Mouse (Mus musculus): ENCODE data around the gene Flywch2. TPM values are rescaled to one million over a fixed set of nuclear protein-coding genes. Genes with fewer than 3 reads are reported as not detected.

Gene Flywch2
- polyA plus RNA-seq, 1 experiment from 2014 or later = 19.1 TPM

GRCm38 (mm10) chr17:23744651-23745050 lies 41.2 kb downstream of the Flywch2 start:
- Histone ChIP-seq H3K9me3 (ENCODE audit: control insufficient read depth) (no peaks in the 10 kb centered on the region), H3K4me2 (replicated peaks; ENCODE audit: low read depth) (peak overlapping the region; percentile 68), H3K27ac (ENCODE audit: low read depth, low read length) (no peak overlapping the region), H3K27me3 (replicated peaks; ENCODE audit: control insufficient read depth, insufficient read depth, low read length) (peaks cover 44% of the 10 kb centered on the region), H3K4me1 (replicated peaks; ENCODE audit: control insufficient read depth, insufficient read depth, low read length) (peaks cover 4% of the 10 kb centered on the region; the same call in 1 of the 2 replicates), H3K4me3 (ENCODE audit: low read depth, low read length) (peak overlapping the region; percentile 29; the same call in 1 of the 2 replicates), H3K9ac (ENCODE audit: low read depth, low read length) (no peak overlapping the region), H3K36me3 (ENCODE audit: control insufficient read depth, insufficient read depth) (no peaks in the 10 kb centered on the region)
- no peak for TF ChIP-seq CTCF (IDR thresholded peaks at IDR 0.05; ENCODE audit: low read depth)
- no peak for ATAC-seq
- 8% methylated on average over 14 of the region's 14 CpGs for WGBS

- peaks cover 44% of the 10 kb centered on the region for H3K27me3 ChIP-seq (replicated peaks; ENCODE audit: control insufficient read depth, insufficient read depth, low read length)
- no peaks in the 10 kb centered on the region for H3K36me3 ChIP-seq (ENCODE audit: control insufficient read depth, insufficient read depth)
- peaks cover 4% of the 10 kb centered on the region; the same call in 1 of the 2 replicates for H3K4me1 ChIP-seq (replicated peaks; ENCODE audit: control insufficient read depth, insufficient read depth, low read length)
- no peak overlapping the region for H3K27ac ChIP-seq (ENCODE audit: low read depth, low read length)
- WGBS = 29% methylated on average over 8 of the region's 8 CpGs
- H3K9ac ChIP-seq (ENCODE audit: low read depth, low read length) = no peak overlapping the region
- H3K4me2 ChIP-seq (replicated peaks; ENCODE audit: low read depth) = 0 out of 2 replicates have a peak overlapping the region, but pooled peaks have one; percentile 68
- H3K9me3 ChIP-seq (ENCODE audit: control insufficient read depth) = no peaks in the 10 kb centered on the region
- H3K4me3 ChIP-seq (ENCODE audit: low read depth, low read length) = no peak overlapping the region
- TF ChIP-seq CTCF (IDR thresholded peaks at IDR 0.05; ENCODE audit: low read depth) = no peak
- no peak for ATAC-seq
Measured at GRCm38 (mm10) chr17:23744076-23744475, 41.8 kb downstream of the Flywch2 start.

- Histone ChIP-seq H3K4me1 (replicated peaks; ENCODE audit: control insufficient read depth, insufficient read depth, low read length) (peaks cover 4% of the 10 kb centered on the region; the same call in 1 of the 2 replicates), H3K36me3 (ENCODE audit: control insufficient read depth, insufficient read depth) (no peaks in the 10 kb centered on the region), H3K9me3 (ENCODE audit: control insufficient read depth) (no peaks in the 10 kb centered on the region), H3K4me2 (replicated peaks; ENCODE audit: low read depth) (peak overlapping the region; percentile 51), H3K4me3 (ENCODE audit: low read depth, low read length) (no peak overlapping the region), H3K27me3 (replicated peaks; ENCODE audit: control insufficient read depth, insufficient read depth, low read length) (peaks cover 44% of the 10 kb centered on the region), H3K9ac (ENCODE audit: low read depth, low read length) (no peak overlapping the region), H3K27ac (ENCODE audit: low read depth, low read length) (no peak overlapping the region)
- no peak for TF ChIP-seq CTCF (IDR thresholded peaks at IDR 0.05; ENCODE audit: low read depth)
- ATAC-seq = no peak
- WGBS = 64% methylated on average over 12 of the region's 12 CpGs
Measured at GRCm38 (mm10) chr17:23742941-23743340, 42.9 kb downstream of the Flywch2 start.

- Histone ChIP-seq H3K27ac (ENCODE audit: low read depth, low read length) (no peak overlapping the region), H3K4me2 (replicated peaks; ENCODE audit: low read depth) (peak overlapping the region; percentile 51), H3K9me3 (ENCODE audit: control insufficient read depth) (no peaks in the 10 kb centered on the region), H3K9ac (ENCODE audit: low read depth, low read length) (no peak overlapping the region), H3K27me3 (replicated peaks; ENCODE audit: control insufficient read depth, insufficient read depth, low read length) (peaks cover 44% of the 10 kb centered on the region), H3K36me3 (ENCODE audit: control insufficient read depth, insufficient read depth) (peaks cover 5% of the 10 kb centered on the region; the same call in 1 of the 2 replicates), H3K4me3 (ENCODE audit: low read depth, low read length) (peak overlapping the region; percentile 9; the same call in 1 of the 2 replicates), H3K4me1 (replicated peaks; ENCODE audit: control insufficient read depth, insufficient read depth, low read length) (peaks cover 4% of the 10 kb centered on the region; the same call in 1 of the 2 replicates)
- ATAC-seq = no peak
- WGBS = 7% methylated on average over 44 of the region's 44 CpGs
- TF ChIP-seq CTCF (IDR thresholded peaks at IDR 0.05; ENCODE audit: low read depth) = no peak
Measured at GRCm38 (mm10) chr17:23742210-23742793, 43.6 kb downstream of the Flywch2 start.

- H3K9ac ChIP-seq (ENCODE audit: low read depth, low read length) = no peak overlapping the region
- H3K4me3 ChIP-seq (ENCODE audit: low read depth, low read length) = peak overlapping the region; percentile 9; the same call in 1 of the 2 replicates
- TF ChIP-seq CTCF (IDR thresholded peaks at IDR 0.05; ENCODE audit: low read depth) = no peak
- peaks cover 44% of the 10 kb centered on the region for H3K27me3 ChIP-seq (replicated peaks; ENCODE audit: control insufficient read depth, insufficient read depth, low read length)
- WGBS = 52% methylated on average over 38 of the region's 38 CpGs
- H3K4me2 ChIP-seq (replicated peaks; ENCODE audit: low read depth) = peak overlapping the region; percentile 51; the same call in 1 of the 2 replicates
- peaks cover 4% of the 10 kb centered on the region; the same call in 1 of the 2 replicates for H3K4me1 ChIP-seq (replicated peaks; ENCODE audit: control insufficient read depth, insufficient read depth, low read length)
- H3K36me3 ChIP-seq (ENCODE audit: control insufficient read depth, insufficient read depth) = peaks cover 12% of the 10 kb centered on the region
- H3K27ac ChIP-seq (ENCODE audit: low read depth, low read length) = no peak overlapping the region
- H3K9me3 ChIP-seq (ENCODE audit: control insufficient read depth) = no peaks in the 10 kb centered on the region
- no peak for ATAC-seq
Measured at GRCm38 (mm10) chr17:23741359-23742209, 44.3 kb downstream of the Flywch2 start.

- peaks cover 37% of the 10 kb centered on the region for H3K27me3 ChIP-seq (replicated peaks; ENCODE audit: control insufficient read depth, insufficient read depth, low read length)
- H3K4me2 ChIP-seq (replicated peaks; ENCODE audit: low read depth) = peak within 1 kb of the TSS; percentile 96
- peak within 1 kb of the TSS; percentile 36; the same call in 1 of the 2 replicates for H3K27ac ChIP-seq (ENCODE audit: low read depth, low read length)
- no peak for TF ChIP-seq CTCF (IDR thresholded peaks at IDR 0.05; ENCODE audit: low read depth)
- peaks cover 20% of the 10 kb centered on the region for H3K36me3 ChIP-seq (ENCODE audit: control insufficient read depth, insufficient read depth)
- peak within 1 kb of the TSS; percentile 60 for H3K9ac ChIP-seq (ENCODE audit: low read depth, low read length)
- peak within 1 kb of the TSS; percentile 59 for H3K4me3 ChIP-seq (ENCODE audit: low read depth, low read length)
- ATAC-seq = peak; percentile 56
- no peaks in the 10 kb centered on the region for H3K9me3 ChIP-seq (ENCODE audit: control insufficient read depth)
- peaks cover 4% of the 10 kb centered on the region; the same call in 1 of the 2 replicates for H3K4me1 ChIP-seq (replicated peaks; ENCODE audit: control insufficient read depth, insufficient read depth, low read length)
- 3% methylated on average over 13 of the region's 13 CpGs for WGBS
Measured at GRCm38 (mm10) chr17:23740598-23741021, 45.3 kb downstream of the Flywch2 start, which contains the start of gene Paqr4. TSS of gene Paqr4 (minus strand) at chr17:23740867.

Data from intestine, postnatal 0 days (tissue).